Mouse (Mus musculus) brain, adult 2 months (tissue): Measurements from ENCODE around the gene Slc6a6.

Source experiments
- DNase-seq: peaks from one replicate; pipeline ENCODE4 v3.0.0; 2011; ENCODE audit warnings: low read depth, low spot score

Slc6a6 gene

GRCm38 (mm10) chr6:91773951-91774350 lies 90.1 kb downstream of the Slc6a6 start:
- DNase-seq: no peak

- peak; percentile 67 for DNase-seq
These were observed 92.7 kb downstream of the Slc6a6 start for GRCm38 (mm10) chr6:91776543-91776942.

GRCm38 (mm10) chr6:91779206-91779605 lies 95.4 kb downstream of the Slc6a6 start:
- DNase-seq: no peak

GRCm38 (mm10) chr6:91785018-91785417 lies 101.2 kb downstream of the Slc6a6 start:
- no peak for DNase-seq

- no peak for DNase-seq
These were observed 104.5 kb downstream of the Slc6a6 start for GRCm38 (mm10) chr6:91788311-91788798.

GRCm38 (mm10) chr6:91795640-91796039 lies 111.8 kb downstream of the Slc6a6 start:
- no peak for DNase-seq

GRCm38 (mm10) chr6:91796064-91796463 lies 112.2 kb downstream of the Slc6a6 start:
- DNase-seq: peak; percentile 80

- DNase-seq: no peak
These were observed 112.9 kb downstream of the Slc6a6 start for GRCm38 (mm10) chr6:91796736-91797135.

- DNase-seq: peak; percentile 89
These were observed 114.6 kb downstream of the Slc6a6 start for GRCm38 (mm10) chr6:91798496-91798895.

- peak; percentile 82 for DNase-seq
These were observed 120.3 kb downstream of the Slc6a6 start for GRCm38 (mm10) chr6:91804177-91804576.

- peak; percentile 78 for DNase-seq
These were observed 123.3 kb downstream of the Slc6a6 start for GRCm38 (mm10) chr6:91807169-91807568.

- DNase-seq: peak; percentile 42
These were observed 124.2 kb downstream of the Slc6a6 start for GRCm38 (mm10) chr6:91808022-91808421.
